Mouse (Mus musculus) myocyte (in vitro differentiated cells): Measurements from ENCODE around the gene Rps6kc1.

Experiments used
- CEBPB ChIP-seq: IDR thresholded peaks from 2 replicates; pipeline ENCODE4 v1.6.1; 2011; ENCODE audit warnings: mild to moderate bottlenecking, moderate library complexity; ENCODE audit not compliant: poor library complexity, insufficient read depth, severe bottlenecking
- E2F4 ChIP-seq: IDR thresholded peaks from one replicate; pipeline ENCODE4 v1.6.1; 2011; ENCODE audit warnings: mild to moderate bottlenecking, control low read depth, moderate library complexity; ENCODE audit not compliant: insufficient read depth
- MAX ChIP-seq: IDR thresholded peaks from one replicate; pipeline ENCODE4 v1.6.1; 2011; ENCODE audit warnings: low read depth, mild to moderate bottlenecking, control low read depth
- MYOD1 ChIP-seq, 3 experiments: IDR thresholded peaks; one replicate each; pipeline ENCODE4 v1.6.1; 2011; ENCODE audit warnings: control low read depth in 2 of 3, low read depth in 2 of 3, mild to moderate bottlenecking in 2 of 3, moderate library complexity in 1 of 3; ENCODE audit not compliant: insufficient read length in 2 of 3, control insufficient read depth in 1 of 3
- MYOG ChIP-seq, 3 experiments: IDR thresholded peaks; one replicate each; pipeline ENCODE4 v1.6.1; 2011; ENCODE audit warnings: control low read depth in 2 of 3, low read depth in 2 of 3, mild to moderate bottlenecking in 2 of 3; ENCODE audit not compliant: insufficient read length in 2 of 3, control insufficient read depth in 1 of 3, insufficient read depth in 1 of 3
- POLR2A ChIP-seq: IDR thresholded peaks from one replicate; pipeline ENCODE4 v1.6.1; 2011; ENCODE audit warnings: low read depth, mild to moderate bottlenecking, control low read depth, moderate library complexity; ENCODE audit not compliant: insufficient read length
- POLR2AphosphoS2 ChIP-seq: IDR thresholded peaks from one replicate; pipeline ENCODE4 v1.6.1; 2011; ENCODE audit warnings: low read depth, control low read depth; ENCODE audit not compliant: insufficient read length
- REST ChIP-seq: IDR thresholded peaks from one replicate; pipeline ENCODE4 v1.6.1; 2011; ENCODE audit warnings: mild to moderate bottlenecking, control low read depth, moderate library complexity; ENCODE audit not compliant: insufficient read depth, insufficient read length
- SRF ChIP-seq: IDR thresholded peaks from one replicate; pipeline ENCODE4 v1.6.1; 2011; ENCODE audit warnings: low read depth; ENCODE audit not compliant: control insufficient read depth, insufficient read length
- USF1 ChIP-seq: IDR thresholded peaks from one replicate; pipeline ENCODE4 v1.6.1; 2011; ENCODE audit warnings: low read depth, mild to moderate bottlenecking, control low read depth, moderate library complexity

DNA sequence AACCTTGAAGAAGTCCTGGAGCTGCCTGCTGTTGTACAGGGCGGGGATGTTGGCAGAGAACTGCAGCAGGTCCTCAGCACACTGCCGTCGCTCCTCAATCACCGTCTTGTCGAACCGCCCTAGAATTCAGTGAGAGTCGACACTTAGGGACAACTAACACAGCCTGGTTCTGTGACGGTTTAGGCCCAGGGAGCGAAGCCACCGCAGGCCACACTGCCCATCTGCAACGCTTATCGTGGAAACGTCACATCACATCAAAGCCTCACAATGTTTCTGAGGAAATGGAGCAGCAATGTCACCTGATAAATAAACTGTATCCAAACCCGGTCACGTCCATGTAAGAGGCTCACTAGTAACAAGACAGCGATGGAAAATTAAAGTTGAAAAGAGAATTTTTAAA, 22.9 kb downstream of the Rps6kc1 start:
- TF ChIP-seq POLR2A (no peak), USF1 (no peak), MYOG (IDR thresholded peaks at IDR 0.05; ENCODE audit: control insufficient read depth in 1 of 3, insufficient read depth in 1 of 3, insufficient read length in 2 of 3, low read depth in 2 of 3) (no peak), CEBPB (no peak), MAX (no peak), POLR2AphosphoS2 (no peak), REST (no peak), MYOD1 (IDR thresholded peaks at IDR 0.05; ENCODE audit: control insufficient read depth in 1 of 3, insufficient read length in 2 of 3, low read depth in 2 of 3) (no peak), SRF (no peak), E2F4 (no peak)
